Mouse (Mus musculus) midbrain, embryonic 11.5 days (tissue): ENCODE results near the gene Cog6. TPM values are rescaled to one million over a fixed set of nuclear protein-coding genes. Genes with fewer than 3 reads are reported as not detected.

Source experiments
- ATAC-seq: fragments of 200-750 bp; cut with Nextera tagmentation; 2 replicates; pipeline ENCODE4 v1.8.0; 2017; ENCODE audit warnings: moderate TSS enrichment, moderate library complexity; ENCODE audit not compliant: low FRiP score
- DNase-seq: peaks from one replicate; pipeline ENCODE4 v3.0.0; 2015; ENCODE audit warnings: low spot score; ENCODE audit errors: missing footprints
- H3K27ac ChIP-seq: fragments of 300-500 bp; sonication (generic); 2 replicates; pipeline ENCODE4 v1.5.1; 2014; ENCODE audit warnings: low read depth, low read length
- H3K27me3 ChIP-seq: fragments of 300-500 bp; sonication (generic); 2 replicates; pipeline ENCODE4 v1.6.1; 2014; ENCODE audit warnings: mild to moderate bottlenecking, low read length, moderate library complexity, mixed read lengths; ENCODE audit not compliant: control insufficient read depth, insufficient read depth
- H3K36me3 ChIP-seq: fragments of 300-500 bp; sonication (generic); 2 replicates; pipeline ENCODE4 v1.6.1; 2014; ENCODE audit warnings: mild to moderate bottlenecking, low read length, moderate library complexity, mixed read lengths; ENCODE audit not compliant: control insufficient read depth, insufficient read depth
- H3K4me1 ChIP-seq: fragments of 300-500 bp; sonication (generic); 2 replicates; pipeline ENCODE4 v1.6.1; 2014; ENCODE audit warnings: low read length; ENCODE audit not compliant: control insufficient read depth, insufficient read depth
- H3K4me2 ChIP-seq: fragments of 300-500 bp; sonication (generic); 2 replicates; pipeline ENCODE4 v1.6.1; 2014; ENCODE audit warnings: mild to moderate bottlenecking, moderate library complexity
- H3K4me3 ChIP-seq: fragments of 300-500 bp; sonication (generic); 2 replicates; pipeline ENCODE4 v1.5.1; 2014; ENCODE audit warnings: low read depth, low read length
- H3K9ac ChIP-seq: fragments of 300-500 bp; sonication (generic); 2 replicates; pipeline ENCODE4 v1.6.1; 2014; ENCODE audit warnings: low read length
- H3K9me3 ChIP-seq: fragments of 300-500 bp; sonication (generic); 2 replicates; pipeline ENCODE4 v1.6.1; 2016; ENCODE audit warnings: low read length; ENCODE audit not compliant: control insufficient read depth
- WGBS: fragments of 180-500 bp; shearing (Covaris S2); extraction: QIAGEN DNeasy Blood & Tissue Kit; methylation state at CpG from one replicate; pipeline ENCODE4 v1.1.7; 2014; 5-methylcytosine and 5-hydroxymethylcytosine counted together
- polyA plus RNA-seq: library from polyadenylated mRNA; unstranded; fragments of >200 nt; fragmentation: Nextera tagmentation; extraction: Ambion mirVana; gene quantifications from 2 replicates; pipeline ENCODE4 v1.2.1, GENCODE M21; 2014

Cog6 gene
- polyA plus RNA-seq, 1 experiment from 2014 or later, result 50.7 TPM

DNA sequence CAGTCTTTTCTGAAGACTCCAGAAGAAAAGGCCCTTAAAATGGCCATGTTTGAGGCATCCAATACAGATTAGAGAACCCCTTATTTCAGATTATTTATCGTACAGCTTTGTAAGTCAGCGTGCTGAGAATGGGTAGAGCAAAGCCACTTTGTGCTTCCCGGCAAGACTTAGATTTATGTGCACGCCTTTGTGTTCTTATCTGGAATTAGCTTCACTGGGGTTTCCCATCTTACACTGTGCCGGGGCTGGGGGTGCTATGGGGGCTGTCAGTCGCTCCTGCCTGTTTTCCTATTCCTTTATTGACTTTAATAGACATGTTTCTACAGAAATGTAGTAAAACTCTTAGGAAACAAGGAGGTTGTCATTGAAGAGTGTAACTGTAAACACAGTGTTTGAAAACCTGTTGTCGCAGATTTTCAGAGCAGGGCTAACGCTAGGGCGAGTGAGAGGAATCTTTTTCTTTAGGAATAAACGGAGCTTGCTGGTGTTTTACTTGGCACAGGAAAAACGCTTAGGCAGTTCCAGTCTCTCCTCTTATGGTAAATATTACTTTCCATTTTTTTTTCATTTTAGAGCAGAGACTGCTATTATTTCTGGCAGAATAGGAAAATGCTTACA lies 27.8 kb upstream of the Cog6 start:
- ATAC-seq, result no peak
- peak; percentile 81 for DNase-seq
- no peaks in the 10 kb centered on the region; the same call in 1 of the 2 replicates for H3K27me3 ChIP-seq
- peak overlapping the region; percentile 25; the same call in 1 of the 2 replicates for H3K4me2 ChIP-seq
- H3K9ac ChIP-seq, result peak overlapping the region; percentile 20; the same call in 1 of the 2 replicates
- 79% methylated on average over 11 of the region's 11 CpGs for WGBS
- no peak overlapping the region for H3K4me3 ChIP-seq
- H3K27ac ChIP-seq, result no peak overlapping the region
- H3K9me3 ChIP-seq, result no peaks in the 10 kb centered on the region
- H3K36me3 ChIP-seq, result no peaks in the 10 kb centered on the region
- peaks cover 9% of the 10 kb centered on the region for H3K4me1 ChIP-seq

DNA sequence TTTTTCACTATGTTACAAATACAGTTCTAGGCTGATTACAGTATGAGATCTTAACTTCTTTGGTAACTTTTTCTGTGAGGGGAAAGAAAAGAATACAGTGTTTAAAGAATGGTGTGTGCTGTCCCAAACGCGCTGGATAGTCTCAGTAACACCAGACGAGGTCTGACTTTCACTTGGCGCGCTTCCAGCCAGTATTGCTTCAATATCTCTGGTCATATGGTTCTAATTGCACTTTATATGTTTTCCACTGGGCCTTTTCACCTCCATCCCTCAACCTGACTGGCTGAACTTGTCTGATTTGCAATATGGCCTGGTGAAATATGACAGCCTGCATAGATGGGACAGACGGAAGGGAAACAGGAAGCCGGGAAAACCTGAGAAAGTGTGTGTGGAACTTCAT lies 27.2 kb upstream of the Cog6 start:
- 79% methylated on average over 7 of the region's 7 CpGs for WGBS
- Histone ChIP-seq H3K4me1 (peaks cover 9% of the 10 kb centered on the region), H3K36me3 (no peaks in the 10 kb centered on the region), H3K9ac (peak overlapping the region; percentile 20; the same call in 1 of the 2 replicates), H3K4me3 (no peak overlapping the region), H3K27ac (no peak overlapping the region), H3K4me2 (peak overlapping the region; percentile 25; the same call in 1 of the 2 replicates), H3K9me3 (no peaks in the 10 kb centered on the region), H3K27me3 (no peaks in the 10 kb centered on the region; the same call in 1 of the 2 replicates)
- ATAC-seq, result no peak
- no peak for DNase-seq

DNA sequence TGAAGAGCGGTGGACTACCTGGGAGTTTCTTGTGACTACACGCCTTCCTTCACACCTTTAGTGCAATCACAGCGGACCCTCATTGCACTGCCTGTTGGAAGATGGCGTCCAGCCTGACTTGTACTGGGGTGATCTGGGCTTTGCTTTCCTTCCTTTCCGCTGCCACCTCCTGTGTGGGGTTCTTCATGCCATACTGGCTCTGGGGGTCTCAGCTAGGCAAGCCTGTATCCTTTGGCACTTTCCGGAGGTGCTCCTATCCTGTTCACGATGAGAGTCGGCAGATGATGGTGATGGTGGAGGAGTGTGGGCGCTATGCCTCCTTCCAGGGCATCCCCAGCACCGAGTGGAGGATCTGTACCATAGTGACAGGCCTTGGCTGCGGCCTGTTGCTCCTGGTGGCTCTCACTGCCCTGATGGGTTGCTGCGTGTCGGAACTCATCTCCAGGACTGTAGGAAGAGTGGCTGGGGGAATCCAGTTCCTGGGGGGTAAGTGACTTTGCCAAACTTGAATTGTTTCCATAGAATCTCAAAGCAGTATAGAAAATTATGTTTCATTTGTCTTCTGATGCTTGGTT lies 26.3 kb upstream of the Cog6 start:
- no peak for DNase-seq
- Histone ChIP-seq H3K9me3 (no peaks in the 10 kb centered on the region), H3K9ac (no peak overlapping the region), H3K27me3 (no peaks in the 10 kb centered on the region; the same call in 1 of the 2 replicates), H3K4me3 (no peak overlapping the region), H3K36me3 (no peaks in the 10 kb centered on the region), H3K4me2 (no peak overlapping the region), H3K27ac (no peak overlapping the region), H3K4me1 (peaks cover 9% of the 10 kb centered on the region)
- no peak for ATAC-seq
- 94% methylated on average over 13 of the region's 13 CpGs for WGBS

DNA sequence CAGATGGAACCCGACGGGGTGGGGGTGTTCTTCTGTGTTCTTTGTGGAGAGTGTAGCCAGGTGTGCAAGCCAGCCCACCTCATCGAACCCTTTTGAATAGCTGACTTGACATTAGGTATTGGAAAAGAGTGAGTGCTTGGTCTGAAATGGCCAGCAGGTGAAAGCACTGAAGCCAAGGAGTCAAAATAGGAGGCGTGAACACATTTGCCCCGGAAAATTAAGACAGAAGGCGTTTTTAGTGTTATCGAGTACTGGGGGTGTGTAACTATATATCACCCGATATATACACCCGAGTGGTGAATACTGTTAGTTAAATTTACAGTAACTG lies 25.2 kb upstream of the Cog6 start:
- peaks cover 9% of the 10 kb centered on the region for H3K4me1 ChIP-seq
- no peaks in the 10 kb centered on the region for H3K9me3 ChIP-seq
- ATAC-seq (no peak), DNase-seq (peak; percentile 94)
- no peaks in the 10 kb centered on the region for H3K36me3 ChIP-seq
- no peak overlapping the region for H3K27ac ChIP-seq
- H3K4me2 ChIP-seq, result peak overlapping the region; percentile 83
- H3K9ac ChIP-seq, result peak overlapping the region; percentile 88
- H3K4me3 ChIP-seq, result peak overlapping the region; percentile 72
- WGBS, result 32% methylated on average over 9 of the region's 9 CpGs
- no peaks in the 10 kb centered on the region; the same call in 1 of the 2 replicates for H3K27me3 ChIP-seq

DNA sequence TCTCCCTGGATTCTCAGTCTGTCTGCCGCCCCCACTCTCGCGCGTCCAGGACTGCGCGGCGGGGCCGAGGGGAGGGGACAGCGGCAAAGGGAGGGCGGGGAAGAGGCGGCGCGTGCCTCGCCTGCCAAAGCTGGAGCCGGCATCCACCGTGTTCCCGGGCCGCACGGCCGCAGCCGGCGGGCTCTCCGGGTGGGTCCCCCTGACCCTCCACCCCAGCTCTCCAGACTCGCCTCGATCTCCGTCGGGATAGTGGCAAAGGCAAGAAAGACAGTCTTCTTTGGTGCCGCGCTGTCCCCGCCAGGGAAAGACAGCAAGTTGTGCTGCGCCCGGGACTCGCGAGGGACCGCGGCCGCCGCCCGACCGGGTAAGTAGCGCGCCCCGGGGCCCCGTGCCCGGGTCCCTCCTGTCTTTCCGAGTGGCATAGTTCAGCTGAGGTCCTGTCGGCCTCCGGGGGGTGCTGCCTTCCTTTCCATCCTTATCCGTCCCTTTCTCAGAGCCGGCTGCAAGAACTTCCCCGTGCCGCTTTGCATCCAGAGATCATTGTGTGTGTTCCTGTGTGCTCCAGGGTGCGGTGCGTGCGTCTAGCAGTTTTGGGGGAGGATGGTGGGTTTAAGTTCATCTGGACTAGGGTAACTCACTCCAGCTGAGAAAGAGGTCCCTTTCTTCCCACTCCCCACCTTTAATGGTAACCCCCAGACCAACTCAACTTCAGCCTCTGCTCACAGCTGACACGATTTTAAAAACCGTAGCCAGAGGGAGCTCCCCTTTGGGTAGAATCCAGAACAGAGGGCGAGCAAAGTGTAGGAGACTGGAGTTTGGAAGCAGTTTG lies 24.6 kb upstream of the Cog6 start, which contains the start of gene Lhfp:
Gene Lhfp, plus strand, starts transcription at position 118 of the 829 bp plus-strand sequence.
- peak within 1 kb of the TSS; percentile 88 for H3K9ac ChIP-seq
- DNase-seq (peak; percentile 97), ATAC-seq (peak; percentile 94)
- H3K4me2 ChIP-seq, result peak within 1 kb of the TSS; percentile 83
- H3K36me3 ChIP-seq, result no peaks in the 10 kb centered on the region
- peak within 1 kb of the TSS; percentile 72 for H3K4me3 ChIP-seq
- H3K27ac ChIP-seq, result peak within 1 kb of the TSS; percentile 48
- no peaks in the 10 kb centered on the region; the same call in 1 of the 2 replicates for H3K27me3 ChIP-seq
- H3K4me1 ChIP-seq, result peaks cover 9% of the 10 kb centered on the region
- H3K9me3 ChIP-seq, result no peaks in the 10 kb centered on the region
- 0% methylated on average over 42 of the region's 58 CpGs for WGBS

DNA sequence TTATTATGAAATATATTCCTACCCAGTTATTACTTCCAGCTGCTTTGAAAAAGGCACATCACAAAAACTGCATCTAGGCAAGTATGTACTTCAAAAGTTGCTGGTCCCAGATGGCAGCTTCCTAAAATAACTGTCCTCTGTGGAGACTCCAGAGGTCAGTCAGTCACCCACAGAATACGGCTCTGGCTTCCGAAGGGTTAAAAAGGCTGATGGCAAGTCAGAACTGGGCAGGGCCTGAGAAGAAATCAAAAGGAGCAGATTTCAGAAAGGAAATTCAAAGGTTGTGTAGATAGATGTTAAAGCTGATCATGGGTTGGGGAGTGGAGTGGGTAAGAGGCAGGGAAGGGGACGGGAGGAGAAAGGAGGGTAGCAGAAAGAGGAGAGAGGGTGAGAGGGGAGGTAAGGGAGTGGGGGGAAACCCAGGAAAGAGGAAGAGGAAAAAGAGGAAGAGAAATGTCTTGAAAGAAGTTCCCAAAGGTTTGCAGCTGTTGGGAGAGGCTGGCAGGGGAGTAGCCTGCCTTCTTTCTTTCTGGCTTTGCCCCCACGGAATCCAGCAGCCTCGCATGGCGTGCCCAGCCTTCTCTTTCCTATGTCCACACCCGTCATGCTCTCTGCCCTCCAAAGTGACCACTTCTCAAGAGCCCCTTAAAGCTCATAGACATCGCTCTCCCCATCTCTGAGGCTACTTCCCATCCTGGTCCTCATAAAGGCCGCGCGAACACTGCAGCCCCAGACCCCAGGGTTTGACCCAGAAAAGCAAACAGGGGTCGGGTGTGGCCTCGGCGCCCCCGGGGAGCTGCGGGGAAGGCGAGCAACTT lies 23.8 kb upstream of the Cog6 start:
- no peaks in the 10 kb centered on the region for H3K9me3 ChIP-seq
- H3K4me3 ChIP-seq, result peak overlapping the region; percentile 72
- WGBS, result 6% methylated on average over 17 of the region's 17 CpGs
- H3K4me2 ChIP-seq, result peak overlapping the region; percentile 83
- H3K27me3 ChIP-seq, result no peaks in the 10 kb centered on the region; the same call in 1 of the 2 replicates
- H3K36me3 ChIP-seq, result no peaks in the 10 kb centered on the region
- peak overlapping the region; percentile 88 for H3K9ac ChIP-seq
- peak overlapping the region; percentile 41; the same call in 1 of the 2 replicates for H3K27ac ChIP-seq
- ATAC-seq (no peak; the same call in 1 of the 2 replicates), DNase-seq (peak; percentile 95)
- peaks cover 9% of the 10 kb centered on the region for H3K4me1 ChIP-seq

DNA sequence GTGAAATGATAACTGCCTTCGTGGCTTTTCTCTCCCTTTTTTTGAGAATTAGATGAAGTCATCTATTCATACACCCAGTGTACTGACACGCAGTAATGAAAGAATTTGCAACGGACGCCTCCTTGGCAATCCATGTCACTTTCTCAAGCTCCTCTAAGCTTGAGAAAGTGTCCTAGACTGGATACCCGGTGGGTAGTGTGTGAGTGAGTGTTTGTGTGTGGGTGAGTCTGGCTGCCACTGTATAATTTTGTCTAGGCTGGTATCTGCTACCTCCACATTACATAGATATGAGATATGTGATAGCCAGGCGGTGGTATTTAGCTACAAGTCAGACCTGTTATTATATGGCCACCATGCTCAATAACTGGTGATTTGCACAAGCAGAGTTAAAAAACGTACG lies 22.7 kb upstream of the Cog6 start:
- WGBS, result 80% methylated on average over 8 of the region's 8 CpGs
- Histone ChIP-seq H3K4me3 (no peak overlapping the region), H3K27ac (no peak overlapping the region), H3K4me1 (peaks cover 9% of the 10 kb centered on the region), H3K9ac (no peak overlapping the region), H3K36me3 (no peaks in the 10 kb centered on the region), H3K27me3 (no peaks in the 10 kb centered on the region; the same call in 1 of the 2 replicates), H3K4me2 (no peak overlapping the region), H3K9me3 (no peaks in the 10 kb centered on the region)
- ATAC-seq (no peak), DNase-seq (no peak)

DNA sequence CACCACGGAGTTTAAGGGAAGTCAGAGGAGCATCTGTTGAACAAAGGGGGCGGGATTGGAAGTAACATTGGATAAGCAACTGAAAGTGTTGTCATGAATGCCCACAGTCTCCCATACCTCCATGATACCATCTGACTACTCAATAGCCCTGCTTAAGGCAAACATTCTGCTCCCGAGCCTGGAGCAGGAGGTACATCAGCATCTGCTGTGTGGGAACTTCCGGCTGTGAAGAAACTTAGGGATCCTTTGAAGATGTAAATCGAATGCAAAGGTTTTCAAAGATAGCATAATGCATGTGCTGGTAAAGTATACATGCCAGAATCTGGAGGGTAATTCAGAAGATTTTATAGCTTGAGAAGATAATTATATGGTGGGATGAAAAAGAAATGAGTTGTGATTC lies 21.9 kb upstream of the Cog6 start:
- Histone ChIP-seq H3K4me2 (no peak overlapping the region), H3K9me3 (no peaks in the 10 kb centered on the region), H3K9ac (no peak overlapping the region), H3K4me3 (no peak overlapping the region), H3K27ac (no peak overlapping the region), H3K36me3 (no peaks in the 10 kb centered on the region), H3K27me3 (no peaks in the 10 kb centered on the region; the same call in 1 of the 2 replicates), H3K4me1 (peaks cover 9% of the 10 kb centered on the region)
- no peak for ATAC-seq
- 78% methylated on average over 5 of the region's 5 CpGs for WGBS
- DNase-seq, result no peak
